Mouse (Mus musculus) stomach, postnatal 0 days (tissue): Measurements from ENCODE around the gene Arnt2.

ENCODE experiments used
- CTCF ChIP-seq: IDR thresholded peaks from 2 replicates; pipeline ENCODE4 v1.5.1; 2016; ENCODE audit warnings: antibody characterized with exemption, low read depth, mild to moderate bottlenecking, moderate library complexity
- EP300 ChIP-seq: optimal IDR thresholded peaks from 2 replicates; pipeline ENCODE3; 2016; ENCODE audit warnings: antibody characterized with exemption

DNA sequence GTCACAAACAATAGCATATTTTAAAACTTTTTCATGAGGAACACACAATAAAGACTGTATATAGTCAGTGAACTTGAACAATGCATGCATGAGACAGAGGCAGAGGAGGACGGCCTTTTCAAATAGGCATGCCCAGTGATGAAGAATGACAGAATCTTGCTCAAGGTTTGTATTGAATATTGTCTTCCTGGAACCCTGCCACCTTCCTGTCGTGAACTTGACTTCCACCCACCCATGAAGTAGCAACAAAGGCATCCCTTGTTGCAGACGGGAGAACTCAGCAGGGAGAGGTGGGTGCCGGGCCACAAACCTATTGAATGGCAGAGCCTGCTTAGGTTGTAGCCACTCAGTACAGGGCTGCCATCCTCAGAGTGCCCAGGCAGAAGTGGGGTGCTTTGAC, 43.7 kb downstream of the Arnt2 start:
- TF ChIP-seq CTCF, result no peak
- TF ChIP-seq EP300, result no peak
